Mouse (Mus musculus): Measurements from ENCODE around the gene Gm9945.

GRCm38 (mm10) chr11:53435504-53435903 is 44.5 kb upstream of the Gm9945 start:
- TF ChIP-seq CTCF (IDR thresholded peaks at IDR 0.05; ENCODE audit: low read depth, low read length) (no peak), POLR2A (IDR thresholded peaks at IDR 0.05; ENCODE audit: insufficient read depth, low read length) (no peak)
